Mouse (Mus musculus) forebrain, embryonic 11.5 days (tissue): ENCODE results near the gene Rcc2. TPM values are rescaled to one million over a fixed set of nuclear protein-coding genes. Genes with fewer than 3 reads are reported as not detected.

ENCODE experiments used
- ATAC-seq: fragments of 200-750 bp; cut with Nextera tagmentation; replicated peaks from 2 replicates; pipeline ENCODE4 v1.8.0; 2017; ENCODE audit warnings: moderate TSS enrichment; ENCODE audit not compliant: low FRiP score
- DNase-seq: peaks from one replicate; pipeline ENCODE4 v3.0.0-alpha.2; 2017; ENCODE audit warnings: low spot score
- H3K27ac ChIP-seq: fragments of 300-500 bp; sonication (generic); 2 replicates; pipeline ENCODE4 v1.5.1; 2014; ENCODE audit warnings: low read depth, low read length
- H3K27me3 ChIP-seq: fragments of 300-500 bp; sonication (generic); 2 replicates; pipeline ENCODE4 v1.6.1; 2014; ENCODE audit warnings: mild to moderate bottlenecking, low read length, mixed read lengths; ENCODE audit not compliant: control insufficient read depth, insufficient read depth
- H3K36me3 ChIP-seq: fragments of 300-500 bp; sonication (generic); 2 replicates; pipeline ENCODE4 v1.6.1; 2014; ENCODE audit warnings: mild to moderate bottlenecking, low read length, moderate library complexity, mixed read lengths; ENCODE audit not compliant: control insufficient read depth, insufficient read depth
- H3K4me1 ChIP-seq: fragments of 300-500 bp; sonication (generic); replicated peaks from 2 replicates; pipeline ENCODE4 v1.6.1; 2014; ENCODE audit warnings: low read length, mixed read lengths; ENCODE audit not compliant: control insufficient read depth, insufficient read depth
- H3K4me2 ChIP-seq: fragments of 300-500 bp; sonication (generic); 2 replicates; pipeline ENCODE4 v1.6.1; 2014; ENCODE audit warnings: low read depth, mild to moderate bottlenecking, low read length, moderate library complexity, mixed read lengths; ENCODE audit not compliant: severe bottlenecking
- H3K4me3 ChIP-seq: fragments of 300-500 bp; sonication (generic); 2 replicates; pipeline ENCODE4 v1.5.1; 2014; ENCODE audit warnings: low read depth, low read length
- H3K9ac ChIP-seq: fragments of 300-500 bp; sonication (generic); 2 replicates; pipeline ENCODE4 v1.6.1; 2014; ENCODE audit warnings: low read length
- H3K9me3 ChIP-seq: fragments of 300-500 bp; sonication (generic); 2 replicates; pipeline ENCODE4 v1.6.1; 2016; ENCODE audit warnings: low read length, mixed read lengths; ENCODE audit not compliant: control insufficient read depth
- WGBS: fragments of 180-500 bp; shearing (Covaris S2); extraction: QIAGEN DNeasy Blood & Tissue Kit; methylation state at CpG from one replicate; pipeline ENCODE4 v1.1.7; 2014; 5-methylcytosine and 5-hydroxymethylcytosine counted together
- polyA plus RNA-seq: library from polyadenylated mRNA; unstranded; fragments of >200 nt; fragmentation: Nextera tagmentation; extraction: Ambion mirVana; gene quantifications from 2 replicates; pipeline ENCODE4 v1.2.1, GENCODE M21; 2014

The Rcc2 gene
- polyA plus RNA-seq, 1 experiment from 2014 or later, result 91.6 TPM

DNA sequence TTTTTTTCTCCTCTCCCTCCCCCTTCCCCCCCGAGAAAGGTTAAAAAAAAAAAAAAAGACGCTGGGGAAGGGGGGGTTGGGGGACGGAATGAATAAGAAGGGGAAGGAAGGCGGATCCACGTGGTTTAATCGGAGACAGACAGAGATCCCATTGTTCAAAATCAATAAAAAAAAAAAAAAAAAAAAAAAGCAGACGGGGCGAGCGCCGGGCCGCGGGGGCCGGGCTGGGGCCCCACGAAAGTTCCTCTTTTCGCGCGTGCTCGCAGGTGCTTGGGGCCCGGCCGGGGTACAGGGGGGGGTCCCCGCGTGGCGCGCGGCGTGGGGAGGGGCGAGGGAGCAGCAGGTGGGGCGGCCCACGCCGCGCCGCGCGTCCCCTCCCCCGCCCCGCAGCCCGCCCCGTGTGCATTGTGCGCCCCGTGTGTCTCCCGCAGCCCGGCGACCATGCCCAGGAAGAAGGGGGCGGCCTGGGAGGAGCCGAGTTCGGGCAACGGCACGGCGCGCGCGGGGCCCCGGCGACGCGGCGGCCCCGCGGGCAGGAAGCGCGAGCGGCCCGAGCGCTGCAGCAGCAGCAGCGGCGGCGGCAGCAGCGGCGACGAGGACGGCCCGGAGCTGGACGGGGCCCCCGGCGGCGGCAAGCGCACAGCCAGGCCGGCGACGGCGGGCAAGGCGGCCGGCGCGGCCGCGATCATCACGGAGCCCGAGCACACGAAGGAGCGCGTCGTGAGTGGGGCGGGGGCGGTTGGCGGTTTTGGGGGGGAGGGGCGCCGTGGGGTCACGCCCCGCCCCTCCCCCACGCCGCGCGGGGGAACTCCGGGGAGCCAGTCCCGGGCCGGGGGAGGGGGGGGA lies 1.6 kb downstream of the Rcc2 start:
- ATAC-seq, result peak; percentile 34
- H3K9me3 ChIP-seq, result no peaks in the 10 kb centered on the region
- no peaks in the 10 kb centered on the region; the same call in 1 of the 2 replicates for H3K36me3 ChIP-seq
- H3K27ac ChIP-seq, result peak overlapping the region; percentile 100
- under 1% methylated on average over 63 of the region's 107 CpGs for WGBS
- H3K27me3 ChIP-seq, result peaks cover 12% of the 10 kb centered on the region
- H3K4me1 ChIP-seq, result peaks cover 25% of the 10 kb centered on the region
- DNase-seq, result peak; percentile 83
- peak overlapping the region; percentile 89 for H3K4me2 ChIP-seq
- H3K9ac ChIP-seq, result peak overlapping the region; percentile 98
- H3K4me3 ChIP-seq, result peak overlapping the region; percentile 99

DNA sequence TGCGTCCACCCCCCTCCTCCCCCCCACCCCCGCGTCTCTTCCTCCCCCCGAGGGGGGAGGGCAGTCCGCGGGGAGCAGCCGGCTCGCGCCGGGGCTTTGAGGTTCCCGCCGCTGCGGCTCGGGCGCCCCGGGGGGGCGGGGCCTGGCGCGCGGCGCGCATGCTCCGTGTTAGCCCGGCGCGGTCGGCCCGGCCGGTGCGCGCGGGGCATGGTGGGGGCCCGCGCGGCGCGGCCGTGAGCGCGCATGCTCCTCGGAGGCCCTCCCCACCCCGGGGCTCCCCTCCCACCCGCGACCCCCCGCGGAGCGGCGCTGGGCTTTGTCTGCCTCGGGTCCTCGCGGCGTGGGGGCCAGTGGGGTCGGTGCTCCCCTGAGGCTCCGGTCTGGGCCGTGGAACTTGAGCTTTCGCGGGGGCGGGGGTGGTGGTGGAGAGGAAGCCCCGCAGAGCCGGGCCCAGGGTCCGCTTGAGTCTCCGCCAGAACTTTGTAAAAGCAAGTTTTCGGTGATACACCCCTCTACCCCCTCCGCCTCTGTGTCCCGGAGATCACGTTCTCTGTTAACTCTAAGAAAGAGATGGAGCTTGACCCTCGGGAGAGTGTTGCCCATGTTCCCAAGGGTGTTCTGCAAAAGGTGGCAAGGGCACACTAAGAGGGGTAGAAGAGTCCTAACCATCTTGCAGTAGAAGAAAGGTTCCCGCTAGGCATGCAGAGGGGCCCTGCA lies 2.4 kb downstream of the Rcc2 start:
- ATAC-seq (peak; percentile 71), DNase-seq (peak; percentile 93)
- Histone ChIP-seq H3K4me3 (peak overlapping the region; percentile 99), H3K36me3 (peaks cover under 1% of the 10 kb centered on the region; the same call in 1 of the 2 replicates), H3K9me3 (no peaks in the 10 kb centered on the region), H3K4me1 (peaks cover 25% of the 10 kb centered on the region), H3K27me3 (peaks cover 12% of the 10 kb centered on the region), H3K4me2 (peak overlapping the region; percentile 89), H3K27ac (peak overlapping the region; percentile 100), H3K9ac (peak overlapping the region; percentile 98)
- whole genome bisulfite sequencing, result 0% methylated on average over 20 of the region's 68 CpGs

DNA sequence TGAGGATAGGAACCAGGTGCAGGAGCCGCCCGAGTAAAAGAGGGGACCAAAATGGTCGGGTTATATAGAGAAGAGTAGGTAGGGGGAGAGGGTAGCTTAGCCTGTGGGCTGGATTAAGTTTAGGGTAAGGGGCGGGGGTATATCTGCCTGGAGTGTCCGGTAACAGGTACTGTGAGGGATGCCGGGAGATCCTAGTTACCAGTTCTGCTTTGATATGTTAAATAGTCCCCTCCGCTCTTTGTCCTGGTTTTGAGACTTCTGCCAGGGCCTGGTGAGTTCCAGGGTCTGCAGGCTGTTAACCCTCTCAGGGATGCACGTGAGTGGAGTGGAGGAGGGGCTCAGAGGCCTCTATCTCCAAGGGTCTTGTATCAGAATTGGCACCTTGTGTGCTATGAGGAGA lies 3.3 kb downstream of the Rcc2 start:
- Histone ChIP-seq H3K4me2 (peak overlapping the region; percentile 89), H3K4me1 (peaks cover 25% of the 10 kb centered on the region), H3K4me3 (peak overlapping the region; percentile 99), H3K27ac (peak overlapping the region; percentile 100), H3K9ac (peak overlapping the region; percentile 98), H3K27me3 (peaks cover 10% of the 10 kb centered on the region), H3K9me3 (no peaks in the 10 kb centered on the region), H3K36me3 (peaks cover 4% of the 10 kb centered on the region)
- DNase-seq (peak; percentile 76), ATAC-seq (peak; percentile 32)
- WGBS, result 3% methylated on average over 8 of the region's 8 CpGs

DNA sequence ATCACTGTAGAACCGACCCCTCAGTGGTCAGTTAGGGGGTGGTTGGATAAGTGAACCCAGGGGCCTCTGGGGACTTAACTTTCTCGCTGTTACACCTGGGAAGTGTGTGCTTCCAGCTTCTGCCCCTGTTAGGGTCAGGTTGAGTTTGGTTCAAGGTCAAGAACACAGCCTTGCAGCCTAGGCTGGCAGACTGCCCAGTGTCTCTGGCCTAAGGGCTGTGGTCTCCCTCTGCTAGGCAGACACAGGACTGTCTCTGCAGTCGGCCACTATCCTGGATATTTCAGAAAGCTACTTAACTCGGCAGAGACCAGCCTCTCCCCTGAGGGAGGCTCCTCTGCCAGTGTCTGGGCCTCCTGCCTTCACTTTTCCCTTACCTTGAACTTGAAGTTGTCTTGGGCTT lies 3.8 kb downstream of the Rcc2 start:
- no peak for ATAC-seq
- Histone ChIP-seq H3K27ac (peak overlapping the region; percentile 100), H3K4me3 (peak overlapping the region; percentile 99), H3K9me3 (no peaks in the 10 kb centered on the region), H3K36me3 (peaks cover 9% of the 10 kb centered on the region), H3K9ac (peak overlapping the region; percentile 98), H3K4me2 (peak overlapping the region; percentile 89), H3K4me1 (peaks cover 25% of the 10 kb centered on the region), H3K27me3 (peaks cover 5% of the 10 kb centered on the region)
- WGBS, result 40% methylated on average over 4 of the region's 4 CpGs
- DNase-seq, result no peak

DNA sequence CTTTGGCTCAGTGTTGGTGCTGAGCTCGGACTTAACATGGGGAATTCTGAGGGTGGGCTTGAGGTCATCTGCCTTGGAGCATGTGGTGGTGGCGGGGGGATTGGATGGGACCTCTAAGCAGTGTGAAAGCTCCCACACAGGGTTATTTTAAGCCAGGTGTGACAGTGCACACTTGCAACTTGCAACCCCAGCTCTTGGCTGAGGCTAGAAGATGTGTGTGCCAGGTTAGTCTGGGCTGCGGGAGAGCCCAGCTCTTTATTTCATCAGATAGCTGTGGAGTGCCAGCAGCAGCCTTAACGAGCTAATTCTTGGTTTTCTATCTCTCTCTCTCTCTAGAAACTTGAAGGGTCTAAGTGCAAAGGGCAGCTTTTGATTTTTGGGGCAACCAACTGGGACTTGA lies 7.3 kb downstream of the Rcc2 start:
- ATAC-seq (no peak), DNase-seq (no peak)
- Histone ChIP-seq H3K9me3 (no peaks in the 10 kb centered on the region), H3K4me3 (no peak overlapping the region), H3K36me3 (peaks cover 34% of the 10 kb centered on the region), H3K4me1 (peaks cover 17% of the 10 kb centered on the region), H3K27me3 (no peaks in the 10 kb centered on the region), H3K4me2 (no peak overlapping the region), H3K27ac (no peak overlapping the region), H3K9ac (no peak overlapping the region)
- 77% methylated on average over 4 of the region's 4 CpGs for WGBS

DNA sequence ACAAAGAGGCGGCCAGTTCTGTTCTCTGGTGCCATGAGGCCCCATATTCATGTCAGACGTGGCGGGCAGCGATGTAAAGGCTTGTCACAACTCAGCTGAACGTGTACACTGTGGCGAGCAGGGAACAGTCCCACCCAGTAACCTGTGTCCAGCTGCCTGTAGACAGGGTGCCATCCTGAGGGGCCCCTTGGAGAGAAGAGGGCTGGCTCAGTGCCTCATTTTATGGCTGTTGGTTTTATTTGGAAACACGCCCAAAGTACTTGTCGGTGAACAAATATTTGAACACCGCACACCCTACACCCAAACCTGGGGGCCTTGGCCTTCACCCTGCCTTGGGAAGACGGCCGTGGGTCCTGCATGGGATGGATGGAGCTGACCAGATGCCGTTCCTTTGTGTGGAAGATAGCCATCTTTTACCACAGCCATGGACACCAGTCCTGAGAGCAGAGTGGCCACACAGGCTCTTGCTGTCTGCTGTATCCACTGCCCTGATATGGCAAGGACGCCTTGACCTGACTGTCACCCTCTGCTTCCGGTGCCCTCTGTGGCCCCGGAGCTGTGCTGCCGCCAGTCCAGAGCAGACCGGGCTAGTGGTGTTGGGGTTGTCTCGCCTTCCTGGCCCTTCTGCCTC lies 8.1 kb downstream of the Rcc2 start:
- Histone ChIP-seq H3K9me3 (no peaks in the 10 kb centered on the region), H3K27ac (no peak overlapping the region), H3K27me3 (no peaks in the 10 kb centered on the region), H3K4me3 (no peak overlapping the region), H3K4me2 (no peak overlapping the region), H3K9ac (no peak overlapping the region), H3K4me1 (peaks cover 20% of the 10 kb centered on the region), H3K36me3 (peaks cover 36% of the 10 kb centered on the region)
- ATAC-seq (no peak), DNase-seq (no peak)
- 92% methylated on average over 18 of the region's 18 CpGs for whole genome bisulfite sequencing

DNA sequence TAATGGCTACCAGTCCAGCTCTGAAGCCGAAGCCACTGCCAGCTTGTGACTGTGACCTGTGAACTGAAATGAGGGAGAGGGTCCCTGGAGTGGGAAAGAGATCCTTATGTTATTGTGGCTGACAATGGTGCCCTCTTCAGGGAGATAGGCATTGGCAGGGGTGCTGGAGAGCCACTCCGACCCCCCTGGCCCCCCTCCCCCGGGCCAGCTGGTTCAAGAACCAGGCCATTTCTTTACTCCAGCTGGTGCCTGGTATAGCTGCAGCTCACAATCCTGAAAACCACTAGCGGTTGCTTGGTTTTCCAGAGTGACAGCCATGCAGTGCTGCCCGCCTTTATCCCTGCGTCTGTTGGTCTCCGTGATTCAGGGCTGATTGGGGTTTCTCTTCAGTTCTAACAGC lies 8.8 kb downstream of the Rcc2 start:
- Histone ChIP-seq H3K27me3 (no peaks in the 10 kb centered on the region), H3K4me3 (no peak overlapping the region), H3K27ac (no peak overlapping the region), H3K9ac (no peak overlapping the region), H3K4me2 (no peak overlapping the region), H3K9me3 (no peaks in the 10 kb centered on the region), H3K4me1 (peaks cover 17% of the 10 kb centered on the region), H3K36me3 (peaks cover 39% of the 10 kb centered on the region)
- DNase-seq (no peak), ATAC-seq (no peak)
- 85% methylated on average over 7 of the region's 7 CpGs for WGBS

DNA sequence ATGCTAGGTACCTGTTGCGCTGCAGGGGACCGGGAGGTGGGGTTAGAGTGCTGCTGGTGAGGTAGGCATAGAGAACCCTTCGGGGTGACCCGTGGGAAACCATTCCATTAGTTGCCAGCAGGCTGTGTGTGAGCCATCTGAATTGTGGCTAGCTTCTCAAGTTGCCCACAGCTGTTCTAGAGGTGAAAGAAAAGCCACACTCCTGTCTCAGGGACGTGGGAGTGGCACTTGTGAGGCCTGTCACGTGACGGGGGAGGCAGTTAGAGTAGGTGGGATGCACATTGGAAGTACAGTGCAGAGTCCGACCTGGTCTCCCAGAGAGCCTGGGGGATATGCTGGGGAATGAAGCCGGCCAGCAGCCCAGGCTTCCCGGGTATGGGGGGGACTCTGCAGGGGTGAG lies 9.3 kb downstream of the Rcc2 start:
- no peak overlapping the region for H3K4me2 ChIP-seq
- H3K27ac ChIP-seq, result no peak overlapping the region
- no peaks in the 10 kb centered on the region for H3K27me3 ChIP-seq
- H3K36me3 ChIP-seq, result peaks cover 44% of the 10 kb centered on the region
- ATAC-seq (no peak), DNase-seq (no peak)
- no peaks in the 10 kb centered on the region for H3K9me3 ChIP-seq
- H3K4me3 ChIP-seq, result no peak overlapping the region
- 92% methylated on average over 10 of the region's 10 CpGs for WGBS
- H3K4me1 ChIP-seq, result peaks cover 13% of the 10 kb centered on the region
- H3K9ac ChIP-seq, result no peak overlapping the region
